Mouse (Mus musculus) kidney, adult 2 months (tissue): ENCODE data around the gene Dennd2d.

Experiments
- CTCF ChIP-seq: fragments of 200-500 bp; conservative IDR thresholded peaks from 2 replicates; pipeline ENCODE4 v1.5.1; 2011; ENCODE audit warnings: low read depth, mild to moderate bottlenecking, control low read depth, low read length, moderate library complexity, mixed read lengths; ENCODE audit not compliant: insufficient read depth, insufficient read length
- POLR2A ChIP-seq: fragments of 200-500 bp; IDR thresholded peaks from one replicate; pipeline ENCODE4 v1.6.1; 2011; ENCODE audit warnings: low read depth, low read length, control low read depth

DNA sequence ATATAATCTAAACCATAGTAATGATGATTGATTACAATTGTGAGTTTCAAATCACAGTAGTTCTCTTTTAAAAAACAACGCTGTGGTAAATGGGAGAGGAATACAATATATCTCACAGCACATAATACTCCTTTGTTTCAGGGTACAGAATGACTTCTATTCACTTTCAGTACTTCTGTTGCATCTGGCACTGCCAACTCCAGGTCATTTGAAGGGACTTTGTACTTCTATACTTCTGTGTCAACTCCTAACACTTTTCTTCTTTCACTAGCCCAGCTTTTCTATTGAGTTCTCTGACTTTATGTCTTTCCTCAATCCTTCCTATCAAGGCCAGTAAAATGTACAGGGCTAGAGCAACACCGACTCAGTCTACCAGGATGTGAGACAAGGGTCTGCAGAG lies 44.2 kb downstream of the Dennd2d start:
- TF ChIP-seq POLR2A (no peak), CTCF (no peak)
